Mouse (Mus musculus) embryonic facial prominence, embryonic 10.5 days (tissue): ENCODE data around the gene Prmt2. TPM values are rescaled to one million over a fixed set of nuclear protein-coding genes. Genes with fewer than 3 reads are reported as not detected.

Experiments used
- DNase-seq: peaks from one replicate; pipeline ENCODE4 v3.0.0-alpha.2; 2017; ENCODE audit warnings: low spot score
- H3K27ac ChIP-seq: fragments of 300-500 bp; sonication (generic); replicated peaks from 2 replicates; pipeline ENCODE4 v1.5.1; 2016; ENCODE audit warnings: mild to moderate bottlenecking
- H3K27me3 ChIP-seq: fragments of 300-500 bp; sonication (generic); replicated peaks from 2 replicates; pipeline ENCODE4 v1.6.1; 2016; ENCODE audit warnings: low read depth, mild to moderate bottlenecking; ENCODE audit not compliant: poor library complexity, severe bottlenecking
- H3K36me3 ChIP-seq: fragments of 300-500 bp; sonication (generic); replicated peaks from 2 replicates; pipeline ENCODE4 v1.6.1; 2016; ENCODE audit warnings: mild to moderate bottlenecking, moderate library complexity
- H3K4me1 ChIP-seq: fragments of 300-500 bp; sonication (generic); 2 replicates; pipeline ENCODE4 v1.6.1; 2016
- H3K4me3 ChIP-seq: fragments of 300-500 bp; sonication (generic); 2 replicates; pipeline ENCODE4 v1.5.1; 2016; ENCODE audit warnings: mild to moderate bottlenecking, moderate library complexity
- H3K9me3 ChIP-seq: fragments of 300-500 bp; sonication (generic); 2 replicates; pipeline ENCODE4 v1.6.1; 2016; ENCODE audit warnings: mild to moderate bottlenecking
- WGBS: fragments of 180-500 bp; shearing (Covaris S2); methylation state at CpG from one replicate; pipeline ENCODE4 v1.1.7; 2016; 5-methylcytosine and 5-hydroxymethylcytosine counted together
- polyA plus RNA-seq: library from polyadenylated mRNA; unstranded; fragments of >200 nt; fragmentation: Nextera tagmentation; extraction: Ambion mirVana; gene quantifications from 2 replicates; pipeline ENCODE4 v1.2.1, GENCODE M21; 2016

The Prmt2 gene
- polyA plus RNA-seq, 1 experiment from 2014 or later = 64.5 TPM

DNA sequence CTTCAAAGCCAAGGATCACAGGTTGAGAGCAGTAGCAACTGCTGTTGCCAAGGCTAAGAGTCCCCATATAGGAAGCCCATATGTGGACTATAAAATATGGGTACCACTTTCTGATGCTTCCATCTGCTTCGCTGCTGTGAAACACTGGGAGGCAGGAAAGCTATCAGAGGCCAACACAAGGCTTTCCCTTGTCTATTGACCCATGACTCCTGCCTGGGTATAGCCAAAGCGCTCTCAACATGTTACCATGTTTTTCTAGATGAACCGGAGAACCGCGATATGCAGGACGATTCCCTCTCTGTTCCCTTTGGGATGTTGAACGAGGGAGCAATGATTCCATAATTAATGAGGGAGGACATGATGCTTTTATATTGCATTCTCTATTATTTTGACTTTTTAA is 26.9 kb downstream of the Prmt2 start:
- Histone ChIP-seq H3K27me3 (no peaks in the 10 kb centered on the region), H3K27ac (no peak overlapping the region), H3K36me3 (peaks cover 83% of the 10 kb centered on the region), H3K9me3 (peaks cover 17% of the 10 kb centered on the region), H3K4me3 (no peak overlapping the region), H3K4me1 (no peaks in the 10 kb centered on the region)
- WGBS = 96% methylated on average over 7 of the region's 7 CpGs
- peak; percentile 2 for DNase-seq

DNA sequence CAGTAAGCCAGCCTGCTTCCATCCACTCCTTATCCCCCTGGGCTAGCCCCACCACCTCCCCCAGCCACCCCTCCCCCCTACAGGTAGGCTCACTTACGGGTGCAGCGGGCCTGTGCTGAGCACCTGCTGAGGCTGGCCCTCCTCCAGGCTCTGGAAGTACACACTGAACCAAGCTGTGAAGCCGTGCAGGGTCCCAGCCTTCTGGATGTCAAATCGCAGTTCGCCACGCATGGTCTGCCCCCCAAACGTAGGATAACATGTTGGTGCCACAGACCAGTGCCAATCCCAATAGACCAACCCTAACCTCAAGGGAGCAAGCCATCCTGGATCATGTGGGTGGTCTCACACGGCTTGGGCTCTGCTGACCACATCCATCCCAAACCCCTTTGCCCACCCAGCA is 28.4 kb downstream of the Prmt2 start:
- 91% methylated on average over 8 of the region's 8 CpGs for WGBS
- Histone ChIP-seq H3K9me3 (peaks cover 5% of the 10 kb centered on the region), H3K27me3 (no peaks in the 10 kb centered on the region), H3K4me3 (no peak overlapping the region), H3K36me3 (peaks cover 68% of the 10 kb centered on the region), H3K4me1 (no peaks in the 10 kb centered on the region), H3K27ac (no peak overlapping the region)
- DNase-seq = no peak

DNA sequence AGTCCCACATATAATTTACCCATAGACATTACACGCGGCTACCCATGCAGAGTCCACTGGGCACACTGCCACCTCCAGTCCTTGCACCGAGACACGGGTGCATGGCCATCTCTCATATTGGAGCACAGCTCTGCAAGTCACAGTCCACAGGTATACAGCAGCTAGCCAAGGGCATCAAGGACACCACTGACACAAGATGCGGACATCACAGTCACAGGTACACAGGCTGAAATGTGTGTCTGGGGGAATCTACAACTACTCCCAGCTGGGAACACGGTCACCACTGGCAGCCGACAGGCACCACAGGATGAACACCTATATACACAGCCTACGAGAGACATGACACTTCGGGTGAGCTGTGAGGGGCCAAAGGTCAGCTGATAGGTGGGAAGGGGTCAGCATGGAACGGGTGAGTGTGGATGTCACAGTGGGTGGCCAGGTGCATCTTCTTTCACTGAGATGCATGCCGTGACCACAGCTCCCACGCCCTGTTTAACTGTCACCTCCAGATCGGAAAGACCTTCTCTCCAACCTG is 30.3 kb downstream of the Prmt2 start:
- Histone ChIP-seq H3K27ac (no peak overlapping the region), H3K36me3 (peaks cover 51% of the 10 kb centered on the region), H3K4me1 (peaks cover 4% of the 10 kb centered on the region), H3K9me3 (no peaks in the 10 kb centered on the region), H3K4me3 (no peak overlapping the region), H3K27me3 (no peaks in the 10 kb centered on the region)
- WGBS = 90% methylated on average over 13 of the region's 13 CpGs
- DNase-seq = no peak

DNA sequence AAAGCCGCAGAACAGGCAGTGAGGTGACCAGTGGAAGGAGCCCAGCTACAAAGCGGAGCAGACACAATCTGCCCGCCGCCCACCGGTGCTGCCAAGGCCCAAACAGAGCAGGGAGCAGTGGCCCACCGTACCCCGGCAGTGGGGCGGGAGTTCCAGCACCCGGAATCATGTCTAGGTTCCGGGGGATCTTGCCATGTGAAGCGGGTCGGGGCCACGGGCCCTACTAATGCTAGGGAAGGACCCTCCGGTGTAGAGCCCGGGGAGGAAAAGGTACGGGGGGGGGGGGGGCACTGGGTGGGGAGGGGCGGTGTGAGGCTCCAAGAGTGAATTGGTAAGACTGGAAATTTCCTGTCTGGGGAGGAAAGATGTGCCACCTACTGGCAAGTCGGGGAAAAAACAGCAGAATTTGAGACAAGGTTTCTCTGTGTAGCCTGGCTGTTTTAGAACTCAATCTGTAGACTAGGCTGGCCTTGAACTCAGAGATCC is 33.8 kb downstream of the Prmt2 start:
- no peaks in the 10 kb centered on the region for H3K27me3 ChIP-seq
- WGBS = 12% methylated on average over 18 of the region's 18 CpGs
- H3K4me3 ChIP-seq = peak overlapping the region; percentile 55
- DNase-seq = peak; percentile 50
- H3K27ac ChIP-seq = peak overlapping the region; percentile 75
- peaks cover 4% of the 10 kb centered on the region for H3K4me1 ChIP-seq
- H3K36me3 ChIP-seq = peaks cover 24% of the 10 kb centered on the region
- no peaks in the 10 kb centered on the region for H3K9me3 ChIP-seq

DNA sequence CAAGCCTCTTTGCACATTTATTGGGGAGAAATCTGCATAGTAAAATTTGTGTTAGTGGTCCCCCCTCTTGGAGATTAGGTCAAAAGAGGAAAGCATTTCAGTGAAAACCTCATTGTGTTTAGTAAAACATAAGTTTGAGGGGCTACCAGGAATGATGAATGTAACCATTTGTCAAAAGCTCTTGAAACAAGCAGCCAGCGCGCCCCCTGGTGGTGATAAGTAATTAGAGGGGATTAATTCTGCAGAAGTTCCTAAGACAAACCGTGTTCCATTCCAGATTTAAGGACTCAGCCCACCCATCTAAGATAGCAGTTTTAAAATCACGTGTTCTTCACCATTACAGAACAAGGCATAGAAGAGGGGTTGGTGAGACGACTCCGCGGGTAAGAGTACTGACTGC is 35.7 kb downstream of the Prmt2 start:
- peaks cover 7% of the 10 kb centered on the region for H3K36me3 ChIP-seq
- H3K27ac ChIP-seq = no peak overlapping the region
- no peak overlapping the region for H3K4me3 ChIP-seq
- peaks cover 4% of the 10 kb centered on the region for H3K4me1 ChIP-seq
- WGBS = 19% methylated on average over 7 of the region's 7 CpGs
- peak; percentile 85 for DNase-seq
- no peaks in the 10 kb centered on the region for H3K9me3 ChIP-seq
- no peaks in the 10 kb centered on the region for H3K27me3 ChIP-seq

DNA sequence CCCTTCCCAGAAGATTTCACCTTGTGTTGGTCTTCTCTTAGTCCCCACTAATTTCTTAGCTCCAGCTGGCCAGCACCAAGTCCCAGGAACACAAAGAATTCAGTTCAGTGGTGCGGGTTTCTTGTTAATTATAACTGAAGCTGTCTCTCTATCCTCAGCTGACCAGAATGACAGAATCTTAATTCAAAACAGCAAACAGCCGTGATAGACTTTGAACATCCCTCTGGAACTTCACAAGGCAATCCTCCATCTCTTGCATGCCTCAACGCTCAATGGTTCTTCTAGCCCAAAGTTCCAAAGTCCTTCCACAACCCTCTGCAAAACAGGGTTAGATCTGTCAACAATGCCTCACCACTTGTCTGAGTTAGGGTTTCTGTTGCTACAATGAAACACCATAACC is 36.2 kb downstream of the Prmt2 start:
- Histone ChIP-seq H3K4me1 (peaks cover 4% of the 10 kb centered on the region), H3K27ac (no peak overlapping the region), H3K36me3 (peaks cover 1% of the 10 kb centered on the region), H3K9me3 (no peaks in the 10 kb centered on the region), H3K4me3 (no peak overlapping the region), H3K27me3 (no peaks in the 10 kb centered on the region)
- no peak for DNase-seq
- WGBS = 85% methylated on average over 3 of the region's 3 CpGs

DNA sequence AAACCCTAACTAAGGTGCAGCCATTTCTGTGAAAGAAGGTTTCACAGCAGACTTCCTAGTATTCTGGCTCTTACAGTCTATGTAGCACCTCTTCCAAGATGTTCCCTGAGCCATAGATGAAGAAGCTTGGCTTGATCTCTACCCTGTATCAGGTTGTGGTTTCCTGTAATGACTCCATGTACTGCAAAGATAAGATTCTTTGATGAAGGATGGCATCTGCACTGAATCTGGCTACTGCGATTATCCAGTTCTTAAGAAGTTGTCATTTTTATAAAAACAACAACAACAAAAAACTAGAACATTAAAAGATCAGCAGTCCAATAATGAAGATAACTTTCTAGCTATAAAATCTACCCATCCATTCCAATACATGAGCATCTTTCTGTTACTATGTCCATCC is 49.7 kb downstream of the Prmt2 start:
- H3K4me1 ChIP-seq = no peaks in the 10 kb centered on the region
- 89% methylated on average over 1 of the region's 1 CpGs for WGBS
- no peaks in the 10 kb centered on the region for H3K27me3 ChIP-seq
- H3K36me3 ChIP-seq = no peaks in the 10 kb centered on the region
- no peak overlapping the region for H3K4me3 ChIP-seq
- no peak for DNase-seq
- no peaks in the 10 kb centered on the region for H3K9me3 ChIP-seq
- no peak overlapping the region for H3K27ac ChIP-seq

DNA sequence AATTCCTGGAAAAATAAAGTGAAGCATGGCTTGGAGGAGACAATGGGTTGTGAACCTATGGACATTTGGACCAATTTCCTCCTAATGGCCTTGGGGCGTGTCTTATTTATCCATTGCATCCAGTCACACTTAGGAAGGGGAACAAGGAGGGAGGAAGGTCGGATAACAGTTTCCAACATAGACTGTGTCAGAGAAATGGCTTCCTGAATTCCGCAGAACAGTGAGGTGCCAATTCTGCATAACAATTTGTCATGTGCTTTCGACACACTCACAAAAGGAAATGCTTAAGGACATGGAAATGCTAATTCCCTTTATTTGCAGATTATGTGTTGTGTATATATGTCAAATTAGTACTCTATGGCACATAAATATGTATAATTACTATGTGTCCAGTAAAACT is 52.4 kb downstream of the Prmt2 start:
- Histone ChIP-seq H3K4me3 (no peak overlapping the region), H3K9me3 (no peaks in the 10 kb centered on the region), H3K27ac (no peak overlapping the region), H3K36me3 (no peaks in the 10 kb centered on the region), H3K27me3 (no peaks in the 10 kb centered on the region), H3K4me1 (no peaks in the 10 kb centered on the region)
- DNase-seq = no peak
- 79% methylated on average over 4 of the region's 4 CpGs for WGBS

DNA sequence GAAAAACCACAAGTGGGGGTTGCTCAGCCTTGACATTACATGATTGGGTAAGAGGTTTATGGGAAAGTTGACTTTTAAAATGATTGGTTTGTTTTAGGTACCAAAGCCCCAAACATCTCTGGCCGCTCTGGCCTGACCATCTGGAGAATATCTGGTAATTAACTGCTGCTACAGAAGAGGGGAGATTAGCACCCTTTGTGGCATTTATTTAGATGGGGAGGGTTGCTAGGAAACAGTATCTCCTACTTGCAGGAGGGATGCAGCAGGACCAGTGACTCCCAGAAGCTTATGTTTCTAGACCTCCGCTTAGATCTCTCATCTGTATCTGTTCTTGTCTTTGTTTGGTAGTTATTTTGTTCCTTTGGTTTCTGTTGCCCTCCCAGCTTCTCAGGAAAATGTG is 62.8 kb downstream of the Prmt2 start:
- WGBS = 63% methylated on average over 2 of the region's 2 CpGs
- no peak for DNase-seq
- no peak overlapping the region for H3K27ac ChIP-seq
- H3K4me3 ChIP-seq = no peak overlapping the region
- H3K4me1 ChIP-seq = no peaks in the 10 kb centered on the region
- no peaks in the 10 kb centered on the region for H3K27me3 ChIP-seq
- no peaks in the 10 kb centered on the region; the same call in 1 of the 2 replicates for H3K9me3 ChIP-seq
- no peaks in the 10 kb centered on the region for H3K36me3 ChIP-seq

DNA sequence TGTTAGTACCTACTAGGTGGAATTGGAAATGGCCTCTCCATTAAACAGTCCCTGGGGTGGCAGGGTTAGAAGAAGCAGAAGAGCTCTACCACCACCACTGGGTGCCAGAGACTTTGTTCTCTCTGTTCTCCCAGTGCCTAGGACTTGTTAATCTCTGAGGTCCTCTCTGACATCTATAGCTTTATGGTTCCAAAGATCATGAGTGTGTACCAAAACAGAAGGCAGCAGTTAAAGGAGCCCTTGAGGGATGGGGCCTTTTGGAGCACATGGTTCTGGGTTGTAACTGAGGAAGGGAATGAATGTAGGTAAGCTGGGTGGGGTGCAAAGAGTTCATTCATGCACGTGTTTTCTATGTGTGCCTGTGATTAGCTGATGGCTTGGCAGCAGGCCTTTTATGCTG is 79.7 kb downstream of the Prmt2 start:
- DNase-seq = no peak
- no peaks in the 10 kb centered on the region for H3K4me1 ChIP-seq
- no peak overlapping the region for H3K27ac ChIP-seq
- WGBS = 90% methylated on average over 1 of the region's 1 CpGs
- no peaks in the 10 kb centered on the region for H3K27me3 ChIP-seq
- no peak overlapping the region for H3K4me3 ChIP-seq
- H3K9me3 ChIP-seq = no peaks in the 10 kb centered on the region
- H3K36me3 ChIP-seq = no peaks in the 10 kb centered on the region

DNA sequence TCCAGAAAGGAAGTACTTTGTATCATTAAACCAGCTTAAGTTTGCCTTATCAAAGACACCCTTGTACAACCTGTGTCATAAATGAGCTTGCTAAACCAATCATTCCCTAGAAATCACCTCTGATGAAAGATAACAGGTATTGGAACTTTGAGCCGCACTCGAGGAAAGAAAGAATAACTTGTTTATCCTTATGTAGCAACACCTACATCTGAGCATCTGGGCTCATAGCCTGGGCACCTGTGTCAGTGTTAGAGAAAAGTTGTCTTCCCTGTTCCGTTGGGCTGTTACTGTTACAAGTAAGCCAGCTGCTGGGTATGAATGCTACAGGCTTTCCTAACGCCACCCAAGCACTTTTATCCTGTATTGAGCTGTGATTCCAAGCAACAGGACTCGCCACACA is 80.1 kb downstream of the Prmt2 start:
- no peaks in the 10 kb centered on the region for H3K27me3 ChIP-seq
- WGBS = 82% methylated on average over 5 of the region's 5 CpGs
- H3K36me3 ChIP-seq = no peaks in the 10 kb centered on the region

More for the DNA sequence above, 80.1 kb downstream of the Prmt2 start:
- Histone ChIP-seq H3K4me3 (no peak overlapping the region), H3K27ac (no peak overlapping the region), H3K4me1 (no peaks in the 10 kb centered on the region), H3K9me3 (no peaks in the 10 kb centered on the region)
- DNase-seq = no peak
